Mouse (Mus musculus) heart, postnatal 0 days (tissue): ENCODE data around the gene Pkig.

Experiments used
- CTCF ChIP-seq: IDR thresholded peaks from 2 replicates; pipeline ENCODE4 v1.5.1; 2016; ENCODE audit warnings: antibody characterized with exemption, control low read depth, low read depth
- EP300 ChIP-seq: IDR thresholded peaks from 2 replicates; pipeline ENCODE4 v1.6.1; 2016; ENCODE audit warnings: antibody characterized with exemption, low read depth

DNA sequence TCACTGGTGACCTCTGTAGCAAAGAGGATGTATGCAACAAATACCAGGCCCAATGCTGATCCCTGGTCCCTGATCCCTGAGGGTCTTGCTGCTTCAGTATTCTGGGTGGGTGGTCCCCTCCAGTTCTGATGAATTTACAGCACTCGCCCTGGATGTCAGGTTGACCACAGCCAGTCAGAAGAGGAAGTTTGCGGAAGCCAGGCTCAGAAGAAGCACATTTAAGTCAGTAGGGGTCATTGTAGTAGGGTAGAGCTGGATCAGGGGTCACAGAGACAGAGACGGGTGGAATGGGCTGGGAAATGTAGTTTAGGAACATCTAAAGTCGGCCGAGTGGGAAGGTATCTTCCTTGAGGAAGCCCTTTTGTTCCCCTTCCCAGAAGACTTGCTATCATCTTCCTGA lies 96.0 kb downstream of the Pkig start:
- TF ChIP-seq CTCF (no peak), EP300 (no peak)
